Mouse (Mus musculus) brown adipose tissue, adult 24 weeks (tissue): ENCODE results near the gene Frmd4a. TPM values are rescaled to one million over a fixed set of nuclear protein-coding genes. Genes with fewer than 3 reads are reported as not detected.

ENCODE experiments used
- H3K27ac ChIP-seq: fragments of 200-500 bp; replicated peaks from 2 replicates; pipeline ENCODE4 v1.5.1; 2012; ENCODE audit warnings: low read depth, mild to moderate bottlenecking, low read length
- H3K4me1 ChIP-seq: fragments of 200-500 bp; 2 replicates; pipeline ENCODE4 v1.6.1; 2012; ENCODE audit warnings: low read length, mixed read lengths; ENCODE audit not compliant: control insufficient read depth, insufficient read depth, insufficient read length
- H3K4me3 ChIP-seq: fragments of 200-500 bp; 2 replicates; pipeline ENCODE4 v1.5.1; 2012; ENCODE audit warnings: low read depth, mild to moderate bottlenecking, low read length, moderate library complexity; ENCODE audit not compliant: insufficient read depth
- polyA plus RNA-seq: library from polyadenylated mRNA; stranded (reverse); fragments of >200 nt; gene quantifications from 2 replicates; pipeline ENCODE4 v1.2.4, GENCODE M21; 2012; ENCODE audit not compliant: missing spikeins, insufficient read depth, insufficient read length

The Frmd4a gene
- polyA plus RNA-seq, 1 experiment = 2.3 TPM

- peaks cover 3% of the 10 kb centered on the region; the same call in 1 of the 2 replicates for H3K4me1 ChIP-seq
- H3K27ac ChIP-seq = no peak overlapping the region
- H3K4me3 ChIP-seq = no peak overlapping the region
These were observed 395.5 kb downstream of the Frmd4a start for GRCm38 (mm10) chr2:4412870-4413595.

- Histone ChIP-seq H3K27ac (no peak overlapping the region), H3K4me3 (no peak overlapping the region), H3K4me1 (peaks cover 3% of the 10 kb centered on the region; the same call in 1 of the 2 replicates)
These were observed 396.2 kb downstream of the Frmd4a start for GRCm38 (mm10) chr2:4413596-4414335.

GRCm38 (mm10) chr2:4420679-4421312 lies 403.3 kb downstream of the Frmd4a start:
- Histone ChIP-seq H3K4me3 (no peak overlapping the region), H3K27ac (peak overlapping the region; percentile 71; the same call in 1 of the 2 replicates), H3K4me1 (peaks cover 5% of the 10 kb centered on the region; the same call in 1 of the 2 replicates)

DNA sequence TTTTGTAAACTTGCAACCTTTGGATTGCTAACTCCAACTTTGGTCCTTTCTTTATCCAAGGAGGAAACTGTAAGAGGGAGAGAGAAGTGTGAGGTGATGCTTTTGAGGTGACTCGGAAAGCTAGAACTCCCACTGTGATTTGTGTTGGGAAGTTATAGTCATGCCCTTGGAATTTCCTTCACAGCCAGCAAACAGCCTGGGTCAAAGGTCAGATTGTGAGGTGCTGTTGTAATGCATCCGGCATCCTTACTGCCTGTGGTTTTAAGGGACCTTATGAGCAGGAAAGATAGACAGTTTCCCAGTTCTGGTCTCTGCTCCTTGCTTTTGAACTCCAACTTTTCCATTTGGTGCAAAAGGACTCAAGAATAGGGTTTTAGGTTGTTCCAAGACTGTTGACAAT lies 404.2 kb downstream of the Frmd4a start:
- Histone ChIP-seq H3K27ac (peak overlapping the region; percentile 71), H3K4me1 (peaks cover 5% of the 10 kb centered on the region; the same call in 1 of the 2 replicates), H3K4me3 (no peak overlapping the region)

GRCm38 (mm10) chr2:4423896-4424295 lies 406.4 kb downstream of the Frmd4a start:
- H3K4me1 ChIP-seq = peaks cover 8% of the 10 kb centered on the region; the same call in 1 of the 2 replicates
- no peak overlapping the region for H3K4me3 ChIP-seq
- H3K27ac ChIP-seq = no peak overlapping the region

DNA sequence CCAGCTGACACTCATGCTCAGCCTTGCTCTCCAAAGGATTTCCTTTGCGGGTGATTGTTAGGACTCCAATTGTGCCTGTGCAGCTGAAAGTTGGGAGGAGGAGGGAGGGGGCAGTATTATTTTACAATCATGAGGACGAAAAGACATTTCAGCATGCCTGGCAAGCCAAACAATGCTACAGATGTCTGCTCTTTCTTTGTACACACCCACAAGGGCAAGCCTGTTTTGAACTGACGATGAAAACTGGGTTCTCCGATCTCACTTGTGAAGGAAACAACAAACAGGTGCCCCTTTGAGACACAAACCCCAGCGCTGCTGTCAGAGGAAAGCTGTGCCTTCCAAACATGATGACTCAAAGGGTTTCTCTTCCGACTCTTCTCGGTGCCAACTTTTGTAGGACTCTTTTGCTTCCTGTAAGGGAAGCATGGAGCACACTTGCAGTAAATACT lies 410.9 kb downstream of the Frmd4a start:
- Histone ChIP-seq H3K27ac (no peak overlapping the region), H3K4me3 (no peak overlapping the region)

DNA sequence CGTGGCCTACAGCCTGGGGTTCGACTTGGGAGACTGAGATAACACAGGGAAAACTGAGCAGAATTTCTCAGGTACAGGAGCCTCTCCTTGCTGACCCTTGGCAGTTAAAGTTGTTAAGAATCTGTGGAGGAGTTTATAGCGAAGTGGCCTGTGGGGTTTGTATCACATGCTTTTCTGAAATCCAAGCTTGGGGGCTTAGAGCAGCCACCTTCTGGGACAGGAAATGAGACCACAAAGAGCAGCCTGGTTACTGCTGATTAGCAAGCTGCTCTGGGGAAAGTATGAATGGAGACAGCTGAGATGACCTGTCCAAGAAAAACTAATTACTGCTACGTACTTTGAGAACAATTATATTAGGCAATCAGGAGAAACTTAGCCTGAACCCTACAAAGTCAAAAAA lies 415.6 kb downstream of the Frmd4a start:
- H3K27ac ChIP-seq = no peak overlapping the region
- H3K4me3 ChIP-seq = no peak overlapping the region
- peaks cover 16% of the 10 kb centered on the region for H3K4me1 ChIP-seq

More for the DNA sequence above, 410.9 kb downstream of the Frmd4a start:
- peaks cover 2% of the 10 kb centered on the region; the same call in 1 of the 2 replicates for H3K4me1 ChIP-seq

DNA sequence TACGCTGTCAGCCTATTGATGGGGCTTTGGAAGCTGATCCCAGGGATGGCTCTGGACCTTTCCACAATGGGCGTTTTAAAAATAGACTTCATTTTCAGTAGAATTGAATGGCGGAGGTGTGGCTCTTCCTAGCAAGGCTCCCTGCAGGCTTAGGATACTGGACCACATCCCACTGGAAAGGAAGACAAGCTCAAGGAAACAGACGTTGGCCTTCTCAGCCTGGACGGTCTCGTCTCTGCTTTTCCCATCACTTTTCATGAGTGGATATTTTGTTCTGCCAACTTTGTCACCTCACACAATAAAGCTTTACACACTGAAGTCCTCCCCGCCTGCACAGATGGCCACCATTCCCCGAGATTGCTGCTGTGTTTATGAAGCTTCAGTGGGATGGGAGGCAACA lies 417.5 kb downstream of the Frmd4a start:
- H3K4me3 ChIP-seq = no peak overlapping the region
- H3K27ac ChIP-seq = peak overlapping the region; percentile 28; the same call in 1 of the 2 replicates
- H3K4me1 ChIP-seq = peaks cover 14% of the 10 kb centered on the region

GRCm38 (mm10) chr2:4436361-4437231 lies 419.1 kb downstream of the Frmd4a start:
- H3K27ac ChIP-seq = no peak overlapping the region
- H3K4me1 ChIP-seq = peaks cover 14% of the 10 kb centered on the region
- no peak overlapping the region for H3K4me3 ChIP-seq

GRCm38 (mm10) chr2:4438739-4439138 lies 421.2 kb downstream of the Frmd4a start:
- Histone ChIP-seq H3K4me1 (peaks cover 14% of the 10 kb centered on the region), H3K27ac (no peak overlapping the region), H3K4me3 (no peak overlapping the region)

- Histone ChIP-seq H3K4me3 (no peak overlapping the region), H3K4me1 (peaks cover 7% of the 10 kb centered on the region), H3K27ac (no peak overlapping the region)
These were observed 422.4 kb downstream of the Frmd4a start for GRCm38 (mm10) chr2:4439909-4440308.

GRCm38 (mm10) chr2:4441840-4442239 lies 424.3 kb downstream of the Frmd4a start:
- Histone ChIP-seq H3K27ac (no peak overlapping the region), H3K4me3 (no peak overlapping the region), H3K4me1 (no peaks in the 10 kb centered on the region)

- Histone ChIP-seq H3K27ac (no peak overlapping the region), H3K4me3 (no peak overlapping the region), H3K4me1 (peaks cover 1% of the 10 kb centered on the region; the same call in 1 of the 2 replicates)
These were observed 427.2 kb downstream of the Frmd4a start for GRCm38 (mm10) chr2:4444740-4445139.

DNA sequence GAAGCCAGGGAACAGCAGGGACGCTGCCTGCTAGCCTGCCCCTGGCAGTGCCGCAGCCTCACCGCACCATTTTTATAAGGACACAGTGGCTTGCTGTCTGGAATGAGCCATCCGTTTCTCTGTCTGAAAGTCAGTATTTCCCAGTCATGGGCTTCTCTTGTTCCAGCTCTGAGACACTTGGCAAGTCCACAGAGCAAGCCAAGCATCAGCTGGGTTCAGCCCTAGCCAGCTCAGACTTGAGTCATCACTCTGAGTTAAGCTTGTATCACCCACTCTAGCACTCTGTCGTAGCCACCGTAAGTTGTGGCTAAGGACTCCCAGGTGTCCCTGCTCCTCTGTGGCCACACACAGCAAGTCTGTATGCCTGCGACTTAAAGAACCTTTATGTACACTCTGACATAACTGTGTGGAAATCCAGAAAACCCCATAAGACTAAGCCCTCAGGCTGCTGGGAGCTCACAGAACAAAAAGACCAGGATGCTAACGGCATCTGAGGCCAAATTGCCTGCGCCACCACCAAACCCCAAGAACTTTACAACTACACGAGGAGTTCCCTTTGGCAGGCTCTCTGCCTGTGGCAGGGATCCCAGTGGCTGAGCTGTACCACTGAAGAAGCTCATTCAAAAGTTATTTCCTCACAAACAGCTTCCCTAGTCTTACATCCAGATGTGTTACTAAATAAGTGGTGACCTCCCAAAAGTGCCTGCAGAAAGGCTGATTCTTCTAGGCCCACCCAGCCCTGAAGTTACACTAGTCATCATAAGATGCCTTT lies 428.3 kb downstream of the Frmd4a start:
- no peak overlapping the region for H3K4me3 ChIP-seq

More for the DNA sequence above, 428.3 kb downstream of the Frmd4a start:
- H3K27ac ChIP-seq = peak overlapping the region; percentile 70; the same call in 1 of the 2 replicates
- peaks cover 5% of the 10 kb centered on the region; the same call in 1 of the 2 replicates for H3K4me1 ChIP-seq
